8 mouse cellular contexts compared by ENCODE assay signal in genomic region chr4:154247207-154248091, GRCm38 (mm10). TPM values are rescaled to one million over a fixed set of nuclear protein-coding genes. Genes with fewer than 3 reads are reported as not detected.
A peak's percentile ranks its signal among the peaks of the same experiment; 100 is the strongest.
DNase-seq lines count a peak whose midpoint lies in the region; ATAC-seq and TF ChIP-seq lines count a peak whose summit lies in the region.

No protein-coding gene starts in this region.

- no peak for ATAC-seq in forebrain, embryonic 13.5 days
- ATAC-seq in forebrain, embryonic 14.5 days, result no peak
- peak; percentile 10 for ATAC-seq in lung, postnatal 0 days
- no peak for ATAC-seq in neural tube, embryonic 14.5 days (ENCODE audit: low read depth)

- no peak for TF ChIP-seq EP300 in lung, postnatal 0 days (IDR thresholded peaks at IDR 0.05)

- no peak for TF ChIP-seq POLR2A in lung, adult 2 months (IDR thresholded peaks at IDR 0.05; ENCODE audit: borderline replicate concordance, extremely low read depth, low read depth, low read length)

- no peak overlapping the region for H3K4me3 ChIP-seq in forebrain, embryonic 13.5 days
- no peak overlapping the region for H3K4me3 ChIP-seq in forebrain, embryonic 14.5 days (ENCODE audit: low read depth, low read length)
- H3K4me3 ChIP-seq in lung, postnatal 0 days (ENCODE audit: low read depth, low read length), result no peak overlapping the region
- H3K4me3 ChIP-seq in lung, adult 2 months (replicated peaks; ENCODE audit: extremely low read depth, low read depth, low read length), result no peak overlapping the region
- no peak overlapping the region for H3K4me3 ChIP-seq in neural tube, embryonic 14.5 days (ENCODE audit: low read depth, low read length)

- WGBS in forebrain, embryonic 13.5 days, result 43% methylated on average over 22 of the region's 22 CpGs
- 48% methylated on average over 20 of the region's 22 CpGs for WGBS in forebrain, embryonic 14.5 days
- WGBS in lung, postnatal 0 days, result 31% methylated on average over 21 of the region's 22 CpGs
- WGBS in lung, adult 2 months, result 61% methylated on average over 22 of the region's 22 CpGs
- WGBS in neural tube, embryonic 14.5 days, result 53% methylated on average over 22 of the region's 22 CpGs

- H3K27ac ChIP-seq in forebrain, embryonic 13.5 days, result no peak overlapping the region
- H3K27ac ChIP-seq in forebrain, embryonic 14.5 days (ENCODE audit: low read depth, low read length), result no peak overlapping the region
- H3K27ac ChIP-seq in lung, postnatal 0 days (ENCODE audit: low read length), result no peak overlapping the region
- H3K27ac ChIP-seq in neural tube, embryonic 14.5 days (ENCODE audit: low read depth, low read length), result no peak overlapping the region

- no peak for DNase-seq in forebrain, embryonic 14.5 days (ENCODE audit: low spot score)
- no peak for DNase-seq in lung, postnatal 0 days (ENCODE audit: low spot score)
- no peak for DNase-seq in lung, adult 2 months
- DNase-seq in heart, postnatal 4 days, result peak; percentile 25
- no peak for DNase-seq in gastrocnemius, postnatal 10 days
- no peak for DNase-seq in frontal cortex, postnatal 14 days (ENCODE audit: low spot score in 2 of 2)

- peak overlapping the region; percentile 48; the same call in 1 of the 2 replicates for H3K4me2 ChIP-seq in forebrain, embryonic 13.5 days
- H3K4me2 ChIP-seq in forebrain, embryonic 14.5 days (ENCODE audit: low read length), result no peak overlapping the region
- H3K4me2 ChIP-seq in lung, postnatal 0 days (replicated peaks; ENCODE audit: low read depth, low read length), result peak overlapping the region; percentile 52; the same call in 1 of the 2 replicates
- no peak overlapping the region for H3K4me2 ChIP-seq in neural tube, embryonic 14.5 days (ENCODE audit: low read depth, low read length)

- no peaks in the 10 kb centered on the region for H3K9me3 ChIP-seq in forebrain, embryonic 13.5 days (replicated peaks)
- no peaks in the 10 kb centered on the region for H3K9me3 ChIP-seq in forebrain, embryonic 14.5 days (replicated peaks; ENCODE audit: control insufficient read depth, low read length)
- H3K9me3 ChIP-seq in lung, postnatal 0 days (ENCODE audit: low read length), result no peaks in the 10 kb centered on the region
- H3K9me3 ChIP-seq in neural tube, embryonic 14.5 days (ENCODE audit: control insufficient read depth, low read length), result no peaks in the 10 kb centered on the region

- H3K4me1 ChIP-seq in forebrain, embryonic 13.5 days, result peaks cover 9% of the 10 kb centered on the region; the same call in 1 of the 2 replicates
- no peaks in the 10 kb centered on the region for H3K4me1 ChIP-seq in forebrain, embryonic 14.5 days (ENCODE audit: control insufficient read depth, insufficient read depth, low read length)
- no peaks in the 10 kb centered on the region for H3K4me1 ChIP-seq in lung, postnatal 0 days (ENCODE audit: insufficient read depth, low read depth, low read length)
- peaks cover 2% of the 10 kb centered on the region; the same call in 1 of the 2 replicates for H3K4me1 ChIP-seq in lung, adult 2 months (ENCODE audit: control insufficient read depth, insufficient read depth, low read length)
- no peaks in the 10 kb centered on the region for H3K4me1 ChIP-seq in neural tube, embryonic 14.5 days (ENCODE audit: control insufficient read depth, insufficient read depth, low read length)

- H3K9ac ChIP-seq in forebrain, embryonic 13.5 days, result no peak overlapping the region
- no peak overlapping the region for H3K9ac ChIP-seq in forebrain, embryonic 14.5 days (ENCODE audit: low read length)
- H3K9ac ChIP-seq in lung, postnatal 0 days (replicated peaks; ENCODE audit: low read depth), result no peak overlapping the region
- H3K9ac ChIP-seq in neural tube, embryonic 14.5 days (replicated peaks; ENCODE audit: low read depth, low read length), result 0 out of 2 replicates have a peak overlapping the region, but pooled peaks have one; percentile 2

- no peak for TF ChIP-seq CTCF in lung, postnatal 0 days (IDR thresholded peaks at IDR 0.05)
- TF ChIP-seq CTCF in lung, adult 2 months (IDR thresholded peaks at IDR 0.05; ENCODE audit: insufficient read depth, low read length), result no peak

- no peaks in the 10 kb centered on the region for H3K36me3 ChIP-seq in forebrain, embryonic 13.5 days (ENCODE audit: poor library complexity, severe bottlenecking)
- H3K36me3 ChIP-seq in forebrain, embryonic 14.5 days (ENCODE audit: control insufficient read depth, insufficient read depth, low read length), result no peaks in the 10 kb centered on the region
- H3K36me3 ChIP-seq in lung, postnatal 0 days (ENCODE audit: insufficient read depth, low read length), result no peaks in the 10 kb centered on the region
- H3K36me3 ChIP-seq in neural tube, embryonic 14.5 days (ENCODE audit: control insufficient read depth, insufficient read depth, low read length), result no peaks in the 10 kb centered on the region

- H3K27me3 ChIP-seq in forebrain, embryonic 13.5 days, result no peaks in the 10 kb centered on the region
- no peaks in the 10 kb centered on the region for H3K27me3 ChIP-seq in forebrain, embryonic 14.5 days (replicated peaks; ENCODE audit: control insufficient read depth, insufficient read depth, low read length)
- no peaks in the 10 kb centered on the region for H3K27me3 ChIP-seq in lung, postnatal 0 days (replicated peaks; ENCODE audit: insufficient read depth, low read length)
- H3K27me3 ChIP-seq in neural tube, embryonic 14.5 days (ENCODE audit: control insufficient read depth, insufficient read depth, low read length), result no peaks in the 10 kb centered on the region

RNA-seq across cellular contexts. Expression of gene Arhgef16, which starts 54.0 kb away (rescaled TPM):
- polyA plus RNA-seq in forebrain, embryonic 13.5 days (2015; fragmentation: Nextera tagmentation; extraction: Ambion mirVana), result 0.22 and 0.45 TPM in 2 replicates
- polyA plus RNA-seq in forebrain, embryonic 14.5 days (2014; fragmentation: Nextera tagmentation; extraction: Ambion mirVana), result 0.32 and 0.56 TPM in 2 replicates
- polyA plus RNA-seq in lung, postnatal 0 days (2015; fragmentation: Nextera tagmentation; extraction: Ambion mirVana), result 15.9 and 20.2 TPM in 2 replicates
- polyA plus RNA-seq in lung, adult 2 months (2012; rRNA removed), result 15.1 and 18.0 TPM in 2 replicates
- 1 to 10 TPM in 1 of 2 experiments, under 1 TPM in 1; 0.99 to 1.0 TPM for total RNA-seq in heart, postnatal 4 days (2021)
- polyA plus RNA-seq in neural tube, embryonic 14.5 days (2014; fragmentation: Nextera tagmentation; extraction: Ambion mirVana), result 0.46 and 0.62 TPM in 2 replicates
- under 1 TPM; 0.45 to 0.99 TPM for total RNA-seq in gastrocnemius, postnatal 10 days (2021)

Comparison
In these comparisons a context has a peak if more than half of its experiments do, and no peak if none do; other contexts are left out.
1. H3K4me2 ChIP-seq: peak in forebrain, embryonic 13.5 days (single experiment) and lung, postnatal 0 days (single experiment); none in forebrain, embryonic 14.5 days (single experiment) and neural tube, embryonic 14.5 days (single experiment).